Mouse (Mus musculus) spleen, adult 10 weeks (tissue): Measurements from ENCODE around the gene Apobec1. TPM values are rescaled to one million over a fixed set of nuclear protein-coding genes. Genes with fewer than 3 reads are reported as not detected.

Experiments used
- polyA plus RNA-seq: library from polyadenylated mRNA; stranded (reverse); fragments of 350-450 nt; fragmentation: Illumina TruSeq; extraction: RNeasy Lipid Tissue Mini Kit (QIAGEN cat#74804); gene quantifications from one replicate; pipeline ENCODE4 v1.2.3, GENCODE M21; 2015; ENCODE audit warnings: low replicate concordance; ENCODE audit not compliant: insufficient read depth

Apobec1 gene
- polyA plus RNA-seq = 109 TPM

GRCm38 (mm10) chr6:122602242-122602991, at the start of gene Apobec1:
Gene Apobec1 (minus strand): TSS chr6:122602444.

GRCm38 (mm10) chr6:122626110-122626509, 23.9 kb upstream of the Apobec1 start, which contains the start of gene Dppa3:
Gene Dppa3 (plus strand): TSS chr6:122626410.

GRCm38 (mm10) chr6:122609771-122610170, 7.5 kb upstream of the Apobec1 start, which contains the start of gene Gdf3:
Gene Gdf3 (minus strand): TSS chr6:122610087.

GRCm38 (mm10) chr6:122553606-122554005, 48.6 kb downstream of the Apobec1 start, which contains the start of gene Aicda:
Gene Aicda (plus strand): TSS chr6:122553801.

Other genes starting within 250 kb of the Apobec1 start
- 0.50 TPM for gene Rimklb, start 103.7 kb downstream of the Apobec1 start, polyA plus RNA-seq
- 10.8 TPM for gene Mfap5, start 96.6 kb downstream of the Apobec1 start, polyA plus RNA-seq
- gene Aicda, start 48.6 kb downstream of the Apobec1 start, polyA plus RNA-seq = 2.0 TPM
- 0.66 TPM for gene Gdf3, start 7.6 kb upstream of the Apobec1 start, polyA plus RNA-seq
- 0.41 TPM for gene Dppa3, start 24.0 kb upstream of the Apobec1 start, polyA plus RNA-seq
- gene Nanog, start 105.0 kb upstream of the Apobec1 start, polyA plus RNA-seq = not detected
- gene Slc2a3, start 199.2 kb upstream of the Apobec1 start, polyA plus RNA-seq = 34.6 TPM
- 26.8 TPM for gene Foxj2, start 217.5 kb upstream of the Apobec1 start, polyA plus RNA-seq